Mouse (Mus musculus): ENCODE results near the gene Nr2f6. TPM values are rescaled to one million over a fixed set of nuclear protein-coding genes. Genes with fewer than 3 reads are reported as not detected.

The Nr2f6 gene
- total RNA-seq (2021) = 10 to 100 TPM; 49.7 to 71.5 TPM
- polyA plus RNA-seq (2012; rRNA removed) = 335 and 389 TPM in 2 replicates
- long read RNA-seq, transcript Nr2f6-201 (4 exons, 2,218 nt) = major isoform, 179 of 238 reads
- long read RNA-seq, partial matches to known transcripts = 5 of 238 reads
- long read RNA-seq, other reads (novel, unspliced or antisense) = 54 of 238 reads

DNA sequence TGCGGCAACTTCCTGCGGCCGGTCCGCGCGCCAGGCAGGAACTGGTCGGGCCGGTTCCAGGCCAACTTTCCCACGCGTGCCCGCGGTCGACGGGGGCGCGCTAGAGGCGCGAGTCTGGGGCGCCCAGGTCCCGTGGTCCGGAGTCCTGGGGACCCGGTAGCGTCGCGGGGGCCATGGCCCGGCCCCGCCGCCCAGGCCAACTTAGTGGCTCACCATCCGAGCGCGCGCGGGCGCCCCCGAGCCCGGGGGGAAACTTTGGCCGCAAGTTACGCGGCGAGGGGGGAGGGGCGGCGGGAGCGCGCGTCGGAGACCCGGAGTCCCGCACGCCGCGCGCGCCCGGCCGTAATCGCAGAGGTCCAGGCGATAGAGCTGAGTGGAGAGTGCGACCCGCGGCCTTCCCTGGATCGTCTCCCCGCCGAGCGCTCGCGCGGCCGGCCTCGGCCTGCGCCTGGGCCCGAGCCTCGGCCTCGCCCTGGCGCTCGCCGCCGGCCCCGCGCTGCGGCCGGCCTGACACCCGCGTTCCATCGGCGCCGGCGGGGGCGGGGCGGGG is at the start of gene Nr2f6:
Gene Nr2f6 (minus strand): TSS at position 540 of the 550 bp plus-strand sequence.
- DNase-seq = peak; percentile 84

GRCm38 (mm10) chr8:71422121-71422520 is 40.4 kb upstream of the Nr2f6 start:
- no peak for DNase-seq

GRCm38 (mm10) chr8:71411535-71412273 is 29.9 kb upstream of the Nr2f6 start:
- DNase-seq = no peak

- no peak for DNase-seq
Measured at GRCm38 (mm10) chr8:71408231-71408630, 26.5 kb upstream of the Nr2f6 start.

DNA sequence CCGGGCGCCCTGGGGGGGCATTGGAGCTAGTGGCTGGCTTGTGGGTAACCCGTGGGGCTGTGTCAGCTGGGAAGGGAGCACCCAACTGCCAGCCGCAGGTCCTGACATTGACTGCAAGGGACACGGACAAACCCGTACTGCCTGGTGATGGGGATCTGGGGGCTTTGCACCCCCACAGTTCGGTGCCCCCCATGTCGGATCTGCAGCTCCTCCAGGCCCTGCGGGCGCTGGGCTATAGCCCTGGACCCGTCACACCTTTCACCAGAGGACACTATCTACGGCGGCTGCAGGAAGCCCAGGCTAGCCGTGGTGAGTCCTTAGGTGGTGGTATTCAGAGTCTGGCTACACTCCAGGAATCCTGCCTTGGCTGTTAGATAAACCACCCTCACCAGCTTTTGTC is 25.7 kb upstream of the Nr2f6 start:
- DNase-seq = no peak

GRCm38 (mm10) chr8:71406099-71407015 is 24.6 kb upstream of the Nr2f6 start:
- DNase-seq = peak; percentile 68

DNA sequence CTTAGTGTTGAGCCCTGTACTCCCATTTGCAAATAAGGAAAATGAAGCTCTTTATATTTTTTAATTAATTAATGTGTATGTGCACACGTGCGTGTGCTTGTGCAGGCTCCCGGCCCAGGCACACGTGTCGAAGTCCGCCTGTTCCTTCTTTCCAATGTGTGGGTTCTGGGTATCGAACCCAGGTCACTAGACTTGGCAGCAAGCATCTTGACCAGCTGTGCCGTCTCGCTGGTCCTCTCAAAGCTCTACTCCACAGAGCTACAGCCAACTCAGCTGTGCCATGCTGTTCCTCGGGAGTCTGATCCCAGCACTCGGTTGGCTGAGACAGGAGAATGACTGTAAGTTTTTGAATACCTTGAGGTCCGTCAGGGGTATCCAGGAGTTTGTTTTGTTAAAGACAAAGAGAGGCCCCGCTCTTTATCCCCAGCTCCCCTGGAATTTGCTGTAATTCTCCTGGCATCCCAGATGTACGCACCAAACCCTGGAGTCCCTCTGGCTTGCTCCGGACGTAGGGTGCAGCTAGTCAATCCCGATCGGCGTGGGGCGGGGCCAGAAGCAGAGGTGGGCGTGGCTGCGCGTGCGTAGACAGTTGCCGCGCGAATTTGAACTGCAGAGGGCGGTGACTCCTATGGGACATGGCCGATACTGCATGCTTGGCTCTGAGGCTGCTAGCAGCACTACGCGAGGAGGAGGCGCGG is 23.8 kb upstream of the Nr2f6 start, which contains the start of gene Ankle1:
Gene Ankle1 (plus strand): TSS at position 610 of the 698 bp plus-strand sequence.
- peak; percentile 98 for DNase-seq

DNA sequence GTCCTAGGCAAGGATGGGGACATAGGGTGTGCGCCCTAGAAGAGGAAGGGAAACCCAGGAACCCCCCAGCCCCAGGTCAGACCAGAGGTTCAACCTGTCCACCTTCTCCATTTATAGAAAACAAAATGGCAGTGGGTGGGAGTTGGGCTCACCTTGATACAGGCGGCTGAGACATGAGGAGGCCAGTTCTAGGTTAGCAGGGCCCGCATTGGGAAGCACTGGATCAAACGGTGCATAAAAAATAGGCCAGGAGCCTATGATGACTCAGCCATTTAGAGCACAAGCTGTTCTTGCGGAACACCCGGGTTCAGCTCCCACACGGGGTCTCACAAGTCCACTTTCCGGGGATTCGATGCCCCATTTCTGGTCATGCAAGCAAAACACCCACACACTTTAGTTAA is 23.2 kb upstream of the Nr2f6 start:
- peak; percentile 47 for DNase-seq

DNA sequence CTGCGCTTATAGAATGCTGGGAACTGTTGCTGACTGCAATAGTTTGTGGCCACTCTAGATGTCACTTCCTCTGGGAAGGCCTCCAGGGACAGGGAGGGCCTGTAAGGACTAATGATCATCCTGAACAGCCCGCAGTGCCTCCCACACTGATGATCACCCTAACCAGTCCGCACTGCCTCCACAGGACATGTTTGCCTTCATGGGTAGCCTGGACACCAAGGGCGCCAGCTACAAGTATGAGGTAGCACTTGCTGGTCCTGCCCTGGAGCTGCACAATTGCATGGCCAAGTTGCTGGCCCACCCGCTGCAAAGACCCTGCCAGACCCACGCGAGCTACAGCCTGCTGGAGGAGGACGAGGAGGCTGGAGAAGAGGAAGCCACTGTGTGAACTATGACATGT is 22.3 kb upstream of the Nr2f6 start:
- no peak for DNase-seq

DNA sequence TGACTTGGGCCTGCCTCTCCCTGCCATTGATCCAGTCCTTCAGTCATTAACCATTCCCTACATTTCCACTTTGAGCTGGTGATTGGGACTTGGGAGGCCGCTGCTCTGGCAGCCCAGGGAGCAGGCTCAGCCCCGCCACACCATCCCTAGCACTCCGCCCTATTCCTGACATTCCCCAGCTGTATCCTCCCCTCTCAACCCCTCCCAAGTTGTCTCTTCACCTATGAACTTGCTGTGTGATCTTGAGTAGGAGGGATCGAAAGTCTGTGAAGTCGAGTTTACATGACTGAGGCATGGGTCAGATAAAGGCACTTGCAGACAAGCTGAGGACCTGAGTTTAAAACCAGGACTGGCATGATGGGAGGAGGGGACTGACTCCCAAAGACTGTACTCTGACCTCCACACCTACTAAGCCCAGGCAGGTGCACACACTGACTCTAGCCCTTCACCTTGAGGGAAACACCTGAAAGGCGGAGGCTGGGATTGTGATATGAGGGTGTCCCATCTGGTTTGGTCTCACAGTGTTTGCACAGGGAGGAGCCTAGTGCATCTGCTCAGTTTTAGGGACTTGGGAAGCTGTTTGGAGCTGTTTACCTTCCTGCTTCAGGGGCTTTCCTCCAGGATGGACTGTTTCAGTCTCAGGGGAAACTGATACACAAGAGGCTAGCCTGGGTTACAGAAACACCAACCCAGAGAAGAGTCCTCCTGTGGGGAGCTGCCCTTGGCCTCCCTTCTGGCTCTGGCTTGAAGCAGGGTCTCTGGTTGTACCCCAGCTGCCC is 21.5 kb upstream of the Nr2f6 start:
- DNase-seq = no peak

GRCm38 (mm10) chr8:71402446-71402964 is 20.7 kb upstream of the Nr2f6 start:
- DNase-seq = no peak

GRCm38 (mm10) chr8:71401454-71401853 is 19.7 kb upstream of the Nr2f6 start:
- no peak for DNase-seq

DNA sequence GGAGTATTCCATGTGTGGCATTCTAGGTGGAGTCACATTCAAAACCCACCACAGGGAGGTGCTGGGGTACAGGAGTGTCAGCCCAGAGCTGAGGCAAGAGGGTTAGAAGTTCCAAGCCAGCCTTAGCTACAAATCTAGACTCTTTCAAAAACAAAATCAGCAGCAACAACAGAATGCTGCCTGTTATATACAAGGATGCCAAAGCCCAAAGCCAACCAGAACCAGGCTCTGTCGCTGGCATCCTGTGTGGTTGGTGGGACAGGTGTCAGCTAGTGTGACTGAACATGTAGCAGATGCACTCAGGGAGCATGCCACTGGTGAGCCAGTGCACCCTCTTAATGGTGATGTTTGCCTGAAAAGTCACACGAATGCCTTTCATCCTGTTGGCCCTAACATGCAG is 19.1 kb upstream of the Nr2f6 start:
- DNase-seq = no peak

DNA sequence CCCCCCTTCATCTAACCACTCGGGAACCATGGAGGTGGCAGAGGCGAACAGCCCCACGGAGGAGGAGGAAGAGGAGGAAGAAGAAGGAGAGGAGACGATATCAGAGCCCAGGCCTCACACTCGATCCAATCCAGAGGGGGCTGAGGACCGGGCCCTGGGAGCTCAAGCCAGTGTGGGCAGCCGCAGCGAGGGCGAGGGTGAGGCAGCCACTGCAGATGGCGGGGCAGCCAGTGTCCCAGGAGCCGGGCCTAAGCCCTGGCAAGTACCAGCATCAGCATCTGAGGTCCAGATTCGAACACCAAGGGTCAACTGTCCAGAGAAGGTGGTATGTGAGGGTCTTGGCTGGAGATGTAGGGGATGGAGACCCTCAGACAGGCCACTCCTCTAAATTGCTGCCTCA is 15.9 kb upstream of the Nr2f6 start:
- DNase-seq = no peak

DNA sequence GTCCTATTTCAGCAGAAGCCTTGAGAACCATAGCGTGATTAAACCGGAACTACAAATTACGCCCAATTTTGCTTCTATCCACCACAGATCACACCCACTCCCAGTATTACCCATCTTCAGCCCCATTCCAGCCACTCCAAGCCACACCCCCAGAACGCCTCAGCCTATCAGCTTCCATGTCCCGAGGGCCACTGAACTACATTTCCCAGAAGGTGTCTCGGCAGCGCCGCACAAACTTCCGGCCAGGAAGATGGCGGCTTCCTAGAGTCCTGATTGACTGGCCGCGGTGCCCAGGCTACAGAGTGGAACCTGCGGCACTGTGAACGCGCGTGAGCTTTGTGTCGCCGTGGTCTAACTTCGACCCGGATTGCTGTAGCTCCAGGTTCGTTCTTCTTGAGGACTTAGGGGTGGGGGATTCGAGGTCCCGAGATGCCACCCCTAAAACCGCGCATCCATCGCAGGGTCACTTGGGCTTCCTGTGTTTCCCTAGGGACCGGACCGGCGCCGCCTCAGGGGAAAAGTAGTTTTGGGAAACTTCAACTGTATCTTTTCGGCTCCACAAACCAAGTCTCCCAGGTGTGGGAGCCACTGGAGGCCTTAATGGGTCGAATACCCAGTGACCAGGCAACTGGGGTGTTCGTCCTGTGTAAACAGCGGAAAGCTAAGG is 15.0 kb upstream of the Nr2f6 start, which contains the start of gene Babam1:
Gene Babam1 (plus strand): TSS at position 223 of the 667 bp plus-strand sequence.
- peak; percentile 97 for DNase-seq

DNA sequence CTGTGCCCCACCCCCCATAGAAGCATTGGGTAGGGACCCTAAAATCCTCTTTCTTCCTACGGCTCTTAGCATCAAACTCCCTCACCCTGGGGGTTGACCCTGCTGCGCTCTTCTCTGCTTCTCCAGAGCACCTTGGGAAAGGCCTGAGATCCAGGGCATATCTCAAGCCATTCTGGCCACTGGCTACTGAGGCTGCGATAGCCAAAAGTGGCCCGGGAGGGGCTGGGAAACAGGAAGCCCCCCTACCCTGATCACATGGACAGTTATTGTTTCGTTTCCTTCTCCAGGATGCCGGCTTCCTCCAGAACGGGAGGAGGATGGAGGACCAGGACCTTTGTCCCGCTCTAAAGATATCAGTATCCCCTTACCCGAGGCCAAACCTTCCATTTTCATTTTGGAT is 13.9 kb upstream of the Nr2f6 start, which contains the start of gene Ushbp1:
Gene Ushbp1 (minus strand): TSS at position 174 of the 400 bp plus-strand sequence.
- DNase-seq = peak; percentile 58

DNA sequence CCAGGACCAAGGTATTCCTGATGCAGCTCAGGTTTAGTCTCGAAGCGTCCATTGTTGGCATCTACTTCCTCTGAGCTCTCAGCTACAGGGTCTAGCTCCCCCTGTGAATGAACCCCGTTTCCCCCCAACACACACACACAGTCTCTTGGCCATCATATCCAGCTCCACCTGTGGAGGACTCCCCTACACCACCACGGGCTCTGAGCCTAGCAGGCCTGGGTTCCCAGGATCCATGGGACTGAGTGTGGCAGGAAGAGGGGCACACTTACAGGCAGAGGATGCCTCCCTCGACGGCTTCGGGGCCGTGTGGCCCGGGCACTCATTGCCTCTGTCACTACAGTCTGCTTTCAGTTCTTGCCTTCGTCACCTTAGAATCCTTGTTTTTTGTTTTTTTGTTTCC is 13.3 kb upstream of the Nr2f6 start:
- peak; percentile 4 for DNase-seq

- DNase-seq = peak; percentile 1
Measured at GRCm38 (mm10) chr8:71394481-71394880, 12.7 kb upstream of the Nr2f6 start.

DNA sequence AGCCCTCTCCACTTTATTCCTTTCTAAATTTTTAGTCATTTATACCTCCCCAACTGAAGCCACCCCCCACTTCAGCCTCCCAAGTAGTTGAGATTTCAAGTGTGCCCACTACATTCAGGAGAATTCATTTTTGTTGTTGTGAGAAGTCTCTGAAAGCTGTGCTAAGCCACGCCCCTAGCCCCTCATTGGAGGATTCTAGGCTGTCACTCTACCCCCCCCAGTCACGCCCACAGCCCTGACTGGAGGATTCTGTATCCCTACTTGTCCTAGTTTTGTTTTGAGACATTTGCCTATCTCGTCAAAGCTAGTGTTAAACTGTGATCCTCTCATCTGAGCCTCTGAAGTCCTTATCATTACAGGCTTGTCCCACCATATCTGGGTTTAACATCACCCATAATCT is 11.1 kb upstream of the Nr2f6 start:
- DNase-seq = peak; percentile 59

GRCm38 (mm10) chr8:71392391-71392790 is 10.6 kb upstream of the Nr2f6 start:
- peak; percentile 0 for DNase-seq
